Mouse (Mus musculus) inflammation-experienced regulatory T-cells (primary cell): ENCODE results near the gene Iqgap1. TPM values are rescaled to one million over a fixed set of nuclear protein-coding genes. Genes with fewer than 3 reads are reported as not detected.

Experiments used
- polyA plus RNA-seq, 2 experiments: library from polyadenylated mRNA; unstranded; fragments of 100-300 nt; shearing (Covaris generic); gene quantifications; one replicate each; pipeline ENCODE4 v1.2.1; 2017

The Iqgap1 gene
- polyA plus RNA-seq, result 100 to 1,000 TPM; 205 to 207 TPM

DNA sequence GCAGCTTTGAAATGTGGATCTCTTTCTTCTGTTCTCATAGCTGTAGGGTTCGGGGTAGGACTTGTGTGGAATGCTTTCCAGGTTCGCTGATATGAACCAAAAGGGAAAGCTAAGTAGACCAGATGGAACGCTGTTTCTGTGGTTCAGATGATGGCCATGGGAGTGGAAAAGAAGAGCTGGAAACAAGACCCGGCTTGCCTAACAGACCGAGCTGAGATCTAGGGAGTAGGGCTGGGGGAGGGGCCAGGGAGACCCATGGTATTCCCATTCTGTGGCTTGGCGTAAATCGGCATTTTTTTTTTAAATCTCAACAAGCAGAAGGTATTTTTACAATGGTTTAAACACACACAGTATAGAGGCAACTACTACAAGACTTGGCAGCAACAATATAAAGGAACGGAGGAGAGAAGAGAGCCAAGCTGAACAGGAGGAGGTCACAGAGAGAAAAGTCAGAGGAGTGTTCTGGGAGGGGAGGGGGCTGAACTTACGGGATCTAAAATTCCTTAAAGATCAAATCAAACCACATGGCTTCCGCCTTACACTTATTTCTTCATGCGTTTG lies at the start of gene Iqgap1:
Gene Iqgap1 (minus strand): TSS at position 132 of the 561 bp plus-strand sequence.

DNA sequence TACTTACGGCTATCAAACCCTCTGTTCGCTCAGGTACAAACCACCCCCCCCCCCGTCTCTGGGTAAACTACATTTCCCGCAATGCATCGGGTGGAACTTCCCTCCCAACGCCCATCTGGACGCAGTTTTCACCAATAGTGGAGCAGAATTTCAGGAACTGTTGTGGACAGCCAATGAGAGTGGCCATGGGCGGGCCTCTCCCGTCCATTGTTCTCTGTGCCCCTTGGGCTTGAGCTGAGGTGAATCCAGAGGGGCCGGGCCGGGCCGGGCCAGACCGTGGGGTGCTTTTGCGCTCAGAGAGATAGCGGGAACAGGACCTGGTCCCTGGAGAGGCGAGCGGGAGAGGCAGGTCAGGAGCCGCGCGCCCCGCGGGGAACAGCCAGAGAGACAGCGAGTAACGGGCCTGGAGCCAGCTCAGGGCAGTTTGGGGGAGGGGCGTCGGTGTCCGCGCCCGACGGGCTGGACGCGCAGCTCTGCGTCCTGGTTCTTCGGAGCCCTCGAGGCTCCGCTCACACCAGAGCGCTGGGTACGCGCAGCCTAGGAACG lies 35.0 kb upstream of the Iqgap1 start, which contains the start of gene Zscan2:
Gene Zscan2 (plus strand): TSS at position 192 of the 546 bp plus-strand sequence.

DNA sequence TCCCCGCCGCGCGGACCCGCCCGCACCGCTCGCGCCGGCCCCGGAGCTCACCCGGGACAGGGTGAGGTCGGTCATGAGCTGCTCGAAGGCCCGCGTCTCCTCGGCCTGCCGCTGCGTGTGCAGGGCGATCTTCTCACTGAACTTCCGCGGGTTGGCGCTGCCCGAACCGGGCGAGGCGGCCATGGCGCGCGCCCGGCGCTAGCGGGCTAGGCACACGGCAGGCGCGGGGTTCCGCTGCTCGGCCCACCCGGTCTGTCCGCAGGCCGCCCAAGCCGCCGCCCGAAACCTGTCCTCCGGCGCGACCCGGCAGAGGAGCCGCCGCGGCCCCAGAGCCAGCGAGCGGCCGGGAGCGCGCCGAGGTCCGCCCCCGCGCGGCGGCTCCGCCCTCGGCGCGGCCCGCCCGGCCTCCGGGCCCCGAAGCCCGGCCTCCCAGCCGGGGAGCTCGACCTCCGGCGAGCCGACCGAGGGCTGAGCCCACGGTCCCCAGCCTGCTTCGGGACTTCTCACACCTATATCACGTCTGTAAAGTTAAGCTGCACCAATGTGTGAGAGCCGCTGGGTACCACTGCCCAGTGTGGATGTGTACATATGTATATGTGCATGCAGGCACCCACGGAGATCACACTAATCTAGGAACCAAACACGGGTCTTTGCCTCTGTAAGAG lies 137.1 kb downstream of the Iqgap1 start, which contains the start of gene Crtc3:
Gene Crtc3 (minus strand): TSS at position 322 of the 665 bp plus-strand sequence.

Other genes with a start within 250 kb of the Iqgap1 start
- 10 to 100 TPM; 65.0 to 82.6 TPM for gene Crtc3, start 137.1 kb downstream of the Iqgap1 start, polyA plus RNA-seq
- gene Zscan2, start 34.9 kb upstream of the Iqgap1 start, polyA plus RNA-seq, result 1 to 10 TPM; 1.5 to 1.8 TPM
- gene Wdr73, start 75.3 kb upstream of the Iqgap1 start, polyA plus RNA-seq, result 10 to 100 TPM; 33.3 to 36.5 TPM
- gene Nmb, start 79.1 kb upstream of the Iqgap1 start, polyA plus RNA-seq, result 10 to 100 TPM; 43.1 to 61.7 TPM
- gene Sec11a, start 121.8 kb upstream of the Iqgap1 start, polyA plus RNA-seq, result 100 to 1,000 TPM; 294 to 382 TPM
- 10 to 100 TPM; 63.0 to 84.8 TPM for gene Zfp592, start 167.7 kb upstream of the Iqgap1 start, polyA plus RNA-seq
- 1 to 10 TPM in 1 of 2 experiments, under 1 TPM in 1; 0.29 to 1.5 TPM for gene Alpk3, start 231.6 kb upstream of the Iqgap1 start, polyA plus RNA-seq